Mouse (Mus musculus) MEL (cell line): ENCODE data around the gene Anapc4. TPM values are rescaled to one million over a fixed set of nuclear protein-coding genes. Genes with fewer than 3 reads are reported as not detected.

ENCODE experiments used
- DNase-seq: peaks from one replicate; pipeline ENCODE4 v3.0.0; 2011; ENCODE audit warnings: low read depth, low spot score
- H3K27ac ChIP-seq: 2 replicates; pipeline ENCODE4 v1.5.1; 2012; ENCODE audit warnings: low read depth, mild to moderate bottlenecking, control low read depth, low read length, moderate library complexity; ENCODE audit not compliant: control insufficient read depth
- H3K27me3 ChIP-seq, 2 experiments: fragments of 150-350 bp in 1 of 2; sonication (generic) in 1 of 2; 2 replicates each; pipeline ENCODE4 v1.6.1; 2012; ENCODE audit warnings: low read length in 2 of 2, mild to moderate bottlenecking in 2 of 2, improper control_type of control experiment in 1 of 2, moderate library complexity in 1 of 2; ENCODE audit not compliant: insufficient read depth in 2 of 2, control insufficient read depth in 1 of 2
- H3K36me3 ChIP-seq, 2 experiments: 2 replicates each; pipeline ENCODE4 v1.6.1; 2012 to 2014; ENCODE audit warnings: low read length in 2 of 2, improper control_type of control experiment in 1 of 2, inconsistent platforms in 1 of 2, mild to moderate bottlenecking in 1 of 2; ENCODE audit not compliant: insufficient read depth in 2 of 2, control insufficient read depth in 1 of 2
- H3K4me1 ChIP-seq, 2 experiments: fragments of 150-350 bp in 1 of 2; sonication (generic) in 1 of 2; 2 replicates each; pipeline ENCODE4 v1.6.1; 2012; ENCODE audit warnings: low read length in 2 of 2, improper control_type of control experiment in 1 of 2, mild to moderate bottlenecking in 1 of 2; ENCODE audit not compliant: insufficient read depth in 2 of 2, control insufficient read depth in 1 of 2
- H3K4me3 ChIP-seq, 2 experiments: fragments of 150-350 bp in 1 of 2; sonication (generic) in 1 of 2; 2 replicates each; pipeline ENCODE4 v1.5.1; 2012; ENCODE audit warnings: low read depth in 2 of 2, low read length in 2 of 2, mild to moderate bottlenecking in 2 of 2, moderate library complexity in 2 of 2, control low read depth in 1 of 2, improper control_type of control experiment in 1 of 2; ENCODE audit not compliant: control insufficient read depth in 1 of 2, insufficient read depth in 1 of 2
- H3K79me2 ChIP-seq: 2 replicates; pipeline ENCODE4 v1.6.1; 2012; ENCODE audit warnings: mild to moderate bottlenecking, low read length, moderate library complexity; ENCODE audit not compliant: control insufficient read depth, poor library complexity, insufficient read depth
- H3K9ac ChIP-seq: 2 replicates; pipeline ENCODE4 v1.6.1; 2012; ENCODE audit warnings: low read depth, mild to moderate bottlenecking, control low read depth, low read length, moderate library complexity; ENCODE audit not compliant: control insufficient read depth, poor library complexity, severe bottlenecking
- H3K9me3 ChIP-seq: fragments of 150-350 bp; sonication (generic); replicated peaks from 2 replicates; pipeline ENCODE4 v1.6.1; 2012; ENCODE audit warnings: mild to moderate bottlenecking, low read length, improper control_type of control experiment, moderate library complexity; ENCODE audit not compliant: insufficient read depth
- BHLHE40 ChIP-seq: IDR thresholded peaks from 2 replicates; pipeline ENCODE4 v1.6.1; 2012; ENCODE audit warnings: low read depth, mild to moderate bottlenecking, inconsistent platforms, low read length, improper control_type of control experiment, borderline replicate concordance
- CHD2 ChIP-seq: IDR thresholded peaks from 2 replicates; pipeline ENCODE4 v1.6.1; 2011; ENCODE audit warnings: low read length, improper control_type of control experiment
- CTCF ChIP-seq, 3 experiments: IDR thresholded peaks in 2 of 3; conservative IDR thresholded peaks in 1 of 3; 2 replicates each; pipeline ENCODE4 v1.5.1; 2011 to 2012; ENCODE audit warnings: low read length in 3 of 3, low read depth in 2 of 3, mild to moderate bottlenecking in 2 of 3, improper control_type of control experiment in 1 of 3, inconsistent platforms in 1 of 3, mixed read lengths in 1 of 3, moderate library complexity in 1 of 3; ENCODE audit not compliant: control insufficient read depth in 1 of 3, insufficient read depth in 1 of 3, poor library complexity in 1 of 3, severe bottlenecking in 1 of 3
- E2F4 ChIP-seq: IDR thresholded peaks from 2 replicates; pipeline ENCODE4 v1.6.1; 2011; ENCODE audit warnings: low read depth, low read length, improper control_type of control experiment, borderline replicate concordance
- ELF1 ChIP-seq: IDR thresholded peaks from 2 replicates; pipeline ENCODE4 v1.6.1; 2014; ENCODE audit warnings: low read depth, mild to moderate bottlenecking, inconsistent platforms, low read length, improper control_type of control experiment, moderate library complexity
- GABPA ChIP-seq: IDR thresholded peaks from 2 replicates; pipeline ENCODE4 v1.6.1; 2012; ENCODE audit warnings: low read depth, mild to moderate bottlenecking, inconsistent platforms, low read length, improper control_type of control experiment, moderate library complexity
- HCFC1 ChIP-seq: IDR thresholded peaks from 2 replicates; pipeline ENCODE4 v1.6.1; 2012; ENCODE audit warnings: low read depth, mild to moderate bottlenecking, inconsistent platforms, low read length, improper control_type of control experiment, moderate library complexity
- JUND ChIP-seq: IDR thresholded peaks from 2 replicates; pipeline ENCODE4 v1.6.1; 2011; ENCODE audit warnings: low read depth, mild to moderate bottlenecking, improper control_type of control experiment, low read length
- KAT2A ChIP-seq: conservative IDR thresholded peaks from 2 replicates; pipeline ENCODE4 v1.6.1; 2012; ENCODE audit warnings: low read depth, low read length, improper control_type of control experiment, inconsistent platforms
- MYB ChIP-seq: IDR thresholded peaks from 2 replicates; pipeline ENCODE4 v1.6.1; 2011; ENCODE audit warnings: mild to moderate bottlenecking, low read depth, low read length, improper control_type of control experiment
- MYC ChIP-seq: IDR thresholded peaks from 2 replicates; pipeline ENCODE4 v1.6.1; 2011; ENCODE audit warnings: low read depth, mild to moderate bottlenecking, low read length, improper control_type of control experiment, moderate library complexity
- NELFE ChIP-seq: IDR thresholded peaks from 2 replicates; pipeline ENCODE4 v1.6.1; 2011; ENCODE audit warnings: low read depth, low read length, improper control_type of control experiment
- NRF1 ChIP-seq: IDR thresholded peaks from 2 replicates; pipeline ENCODE4 v1.6.1; 2014; ENCODE audit warnings: low read depth, mild to moderate bottlenecking, inconsistent platforms, low read length, improper control_type of control experiment, moderate library complexity; ENCODE audit not compliant: poor library complexity, insufficient read depth, severe bottlenecking
- POLR2A ChIP-seq, 2 experiments: IDR thresholded peaks; 2 replicates each; pipeline ENCODE4 v1.6.1; 2011 to 2012; ENCODE audit warnings: low read length in 2 of 2, mild to moderate bottlenecking in 2 of 2, control low read depth in 1 of 2, improper control_type of control experiment in 1 of 2, low read depth in 1 of 2, moderate library complexity in 1 of 2; ENCODE audit not compliant: control insufficient read depth in 1 of 2, insufficient read depth in 1 of 2, poor library complexity in 1 of 2
- SMC3 ChIP-seq: IDR thresholded peaks from 2 replicates; pipeline ENCODE4 v1.6.1; 2011; ENCODE audit warnings: low read depth, low read length, improper control_type of control experiment
- TAL1 ChIP-seq: IDR thresholded peaks from 2 replicates; pipeline ENCODE4 v1.6.1; 2012; ENCODE audit warnings: mild to moderate bottlenecking, inconsistent platforms, low read length, moderate library complexity, mixed read lengths
- TBP ChIP-seq: IDR thresholded peaks from 2 replicates; pipeline ENCODE4 v1.8.0; 2011; ENCODE audit warnings: low read depth, low read length, improper control_type of control experiment
- TCF12 ChIP-seq: IDR thresholded peaks from 2 replicates; pipeline ENCODE4 v1.6.1; 2014; ENCODE audit warnings: low read depth, mild to moderate bottlenecking, inconsistent platforms, low read length, improper control_type of control experiment, moderate library complexity
- USF2 ChIP-seq, 2 experiments: IDR thresholded peaks; 2 replicates each; pipeline ENCODE4 v1.6.1; 2011 to 2012; ENCODE audit warnings: improper control_type of control experiment in 2 of 2, low read length in 2 of 2, borderline replicate concordance in 1 of 2, inconsistent platforms in 1 of 2, low read depth in 1 of 2, mild to moderate bottlenecking in 1 of 2; ENCODE audit not compliant: insufficient read depth in 1 of 2
- ZKSCAN1 ChIP-seq: IDR thresholded peaks from 2 replicates; pipeline ENCODE4 v1.6.1; 2012; ENCODE audit warnings: low read depth, mild to moderate bottlenecking, inconsistent platforms, low read length, improper control_type of control experiment, moderate library complexity
- polyA plus RNA-seq, 2 experiments: library from polyadenylated mRNA; stranded (reverse) in 1 of 2; unstranded in 1 of 2; fragments of >175 nt in 1 of 2; fragments of >200 nt in 1 of 2; gene quantifications; 2 replicates each; pipeline versions ENCODE4 v1.2.1 to v1.2.4; 2012; ENCODE audit warnings: low replicate concordance in 2 of 2, low read depth in 1 of 2; ENCODE audit not compliant: insufficient read length in 2 of 2, insufficient read depth in 1 of 2, missing spikeins in 1 of 2
- total RNA-seq: library from RNA; depleted of rRNA; stranded (reverse); fragments of 300-350 nt; gene quantifications from 2 replicates; pipeline ENCODE4 v1.2.3, GENCODE M21; 2012

Gene Anapc4
- total and polyA plus RNA-seq, 3 experiments = 56.4 to 159 (median 56.6) TPM

GRCm38 (mm10) chr5:52813312-52813711, 20.5 kb upstream of the Anapc4 start:
- no peaks in the 10 kb centered on the region for H3K4me1 ChIP-seq
- no peak for DNase-seq
- H3K27me3 ChIP-seq = no peaks in the 10 kb centered on the region; a peak in 1 of 4 replicates
- no peak overlapping the region for H3K27ac ChIP-seq
- H3K79me2 ChIP-seq = no peaks in the 10 kb centered on the region
- H3K9me3 ChIP-seq = no peaks in the 10 kb centered on the region
- no peak overlapping the region for H3K4me3 ChIP-seq
- no peaks in the 10 kb centered on the region for H3K36me3 ChIP-seq
- no peak overlapping the region for H3K9ac ChIP-seq
- TF ChIP-seq NRF1 (no peak), KAT2A (no peak), CTCF (IDR thresholded peaks at IDR 0.05 in 2 of 3, conservative IDR thresholded peaks at IDR 0.05 in 1 of 3; ENCODE audit: control insufficient read depth in 1 of 3, insufficient read depth in 1 of 3, low read depth in 2 of 3, low read length in 3 of 3, poor library complexity in 1 of 3, severe bottlenecking in 1 of 3) (no peak), MYC (no peak), MYB (no peak), ELF1 (no peak), TBP (no peak), TAL1 (no peak), E2F4 (no peak), CHD2 (no peak), USF2 (IDR thresholded peaks at IDR 0.05; ENCODE audit: borderline replicate concordance in 1 of 2, insufficient read depth in 1 of 2, low read depth in 1 of 2, low read length in 2 of 2) (no peak), HCFC1 (no peak), NELFE (no peak), POLR2A (IDR thresholded peaks at IDR 0.05; ENCODE audit: control insufficient read depth in 1 of 2, insufficient read depth in 1 of 2, low read depth in 1 of 2, low read length in 2 of 2, poor library complexity in 1 of 2) (no peak), SMC3 (no peak), GABPA (no peak), BHLHE40 (no peak), TCF12 (no peak), JUND (no peak)

GRCm38 (mm10) chr5:52818676-52819075, 15.1 kb upstream of the Anapc4 start:
- TF ChIP-seq POLR2A (IDR thresholded peaks at IDR 0.05; ENCODE audit: control insufficient read depth in 1 of 2, insufficient read depth in 1 of 2, low read depth in 1 of 2, low read length in 2 of 2, poor library complexity in 1 of 2) = no peak
- no peak for TF ChIP-seq ZKSCAN1
- TF ChIP-seq NRF1 = no peak
- TF ChIP-seq, all 39 proteins: peak for 0
- H3K4me3 ChIP-seq = no peak overlapping the region
- H3K9me3 ChIP-seq = no peaks in the 10 kb centered on the region
- no peak for DNase-seq
- H3K27me3 ChIP-seq = no peaks in the 10 kb centered on the region; a peak in 1 of 4 replicates
- no peaks in the 10 kb centered on the region for H3K4me1 ChIP-seq
- no peaks in the 10 kb centered on the region for H3K36me3 ChIP-seq
- no peak overlapping the region for H3K27ac ChIP-seq
- no peak overlapping the region for H3K9ac ChIP-seq
- no peaks in the 10 kb centered on the region for H3K79me2 ChIP-seq
